Mouse (Mus musculus) layer of hippocampus, adult 9-10 months (tissue): ENCODE results near the gene Pitpnb.

Source experiments
- DNase-seq: peaks from one replicate; pipeline ENCODE4 v3.0.0; 2022; ENCODE audit warnings: low spot score

The Pitpnb gene

DNA sequence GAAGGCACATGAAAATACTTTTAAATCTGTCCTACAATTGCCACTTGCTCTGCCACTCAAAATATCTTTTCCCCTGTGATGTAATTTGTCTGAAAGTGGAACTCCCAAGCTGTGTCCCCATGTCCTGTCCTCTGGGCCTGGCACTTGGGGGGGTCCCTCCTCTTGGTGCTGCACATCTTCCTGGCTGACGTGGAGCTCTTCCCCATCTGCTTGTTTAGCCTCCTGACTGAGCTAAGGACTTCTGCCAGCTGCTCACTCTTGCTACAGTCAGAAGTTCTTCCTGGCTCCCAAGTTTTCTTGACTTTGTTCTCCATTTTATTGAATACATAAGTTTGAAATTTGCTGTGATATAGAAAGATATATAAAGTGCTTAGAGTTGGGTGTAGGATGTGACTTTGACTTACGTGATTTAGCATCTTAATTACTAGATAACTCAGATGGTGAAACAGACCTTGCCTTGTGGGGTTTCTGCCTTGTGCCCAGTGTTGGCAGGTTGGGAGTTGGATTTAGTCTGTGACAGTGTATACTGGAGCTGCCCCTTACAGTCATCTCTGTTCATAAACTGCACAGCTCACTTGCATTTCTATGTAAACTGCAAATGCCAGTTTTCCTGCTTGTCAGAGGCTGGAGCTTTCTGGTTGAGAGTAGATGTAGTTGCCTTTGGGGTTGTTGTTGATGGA lies 14.3 kb downstream of the Pitpnb start:
- no peak for DNase-seq

DNA sequence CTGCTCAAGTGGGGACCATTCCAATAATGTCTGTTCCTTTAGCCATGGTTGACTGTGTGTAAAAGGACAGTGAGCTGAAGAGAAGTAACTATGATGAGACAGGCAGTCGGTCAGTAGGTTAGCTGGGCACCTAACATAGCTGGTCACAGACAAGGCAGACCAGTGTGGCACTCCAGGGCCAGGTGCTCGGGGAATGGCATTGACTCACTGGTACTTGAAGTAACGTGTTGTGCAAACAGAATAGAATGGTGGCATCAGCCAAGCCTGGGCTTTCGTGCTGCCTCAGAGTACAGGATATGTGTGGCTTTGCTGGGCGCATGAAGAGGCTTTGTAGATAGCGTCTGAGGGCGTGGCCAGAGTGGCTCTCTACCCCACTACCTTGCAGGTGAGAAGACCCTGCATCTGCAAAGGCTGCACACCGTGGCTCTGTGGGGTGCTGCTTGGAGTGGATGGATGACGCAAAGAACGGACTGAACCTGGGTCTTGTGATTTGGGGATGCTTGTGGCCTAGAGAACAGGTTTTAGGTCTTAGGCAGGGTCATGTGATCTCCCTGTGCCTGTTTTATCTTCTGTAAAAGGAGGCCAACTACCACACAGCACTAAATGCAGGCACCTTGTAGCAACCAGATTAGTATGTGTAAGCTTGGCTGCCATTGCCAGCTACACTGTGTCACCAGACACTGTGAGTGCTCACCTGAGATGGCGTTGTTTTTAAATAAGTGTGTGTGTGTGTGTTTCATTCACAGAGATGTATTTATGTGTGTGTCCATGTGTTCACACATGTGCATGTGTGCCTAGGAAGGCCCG lies 26.5 kb downstream of the Pitpnb start:
- DNase-seq, result no peak

DNA sequence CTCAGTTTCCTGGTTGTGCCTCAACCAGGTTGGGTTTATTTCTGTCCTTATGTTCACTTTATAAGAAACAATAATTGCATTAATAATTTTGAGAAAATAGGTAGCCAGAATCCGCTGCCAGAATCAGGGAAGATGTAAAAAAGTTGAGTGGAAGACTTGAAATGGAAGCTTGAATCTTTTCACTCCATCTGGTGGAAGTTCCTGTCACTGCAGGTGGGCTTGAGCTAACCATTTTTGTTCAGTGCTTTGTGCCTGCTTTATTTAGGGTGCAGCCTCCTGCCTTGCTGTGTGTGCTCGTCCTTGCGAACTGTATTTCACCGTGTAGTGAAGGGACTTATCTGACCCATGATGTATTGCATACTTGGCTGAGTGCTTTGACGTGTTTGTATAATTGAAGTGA lies 30.0 kb downstream of the Pitpnb start:
- no peak for DNase-seq

DNA sequence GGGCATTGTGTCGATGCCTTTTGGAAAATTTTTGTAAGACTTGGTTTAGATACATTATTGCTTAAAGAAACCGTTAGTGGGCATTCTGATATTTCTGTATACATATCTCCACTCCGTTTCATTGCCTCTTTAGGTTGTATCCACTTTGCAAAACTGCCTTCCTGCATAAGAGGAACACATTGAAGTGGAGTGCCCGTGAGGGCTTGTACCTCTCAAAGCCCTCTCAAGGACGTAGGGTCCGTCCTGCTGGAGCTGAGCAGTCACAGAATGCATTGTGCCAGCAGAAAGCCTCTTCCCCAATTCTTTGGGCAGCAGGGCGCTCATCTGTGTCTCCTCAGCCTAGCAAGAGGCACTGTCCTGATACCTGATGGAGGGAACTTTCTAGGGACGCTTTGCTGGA lies 30.5 kb downstream of the Pitpnb start:
- DNase-seq, result no peak

DNA sequence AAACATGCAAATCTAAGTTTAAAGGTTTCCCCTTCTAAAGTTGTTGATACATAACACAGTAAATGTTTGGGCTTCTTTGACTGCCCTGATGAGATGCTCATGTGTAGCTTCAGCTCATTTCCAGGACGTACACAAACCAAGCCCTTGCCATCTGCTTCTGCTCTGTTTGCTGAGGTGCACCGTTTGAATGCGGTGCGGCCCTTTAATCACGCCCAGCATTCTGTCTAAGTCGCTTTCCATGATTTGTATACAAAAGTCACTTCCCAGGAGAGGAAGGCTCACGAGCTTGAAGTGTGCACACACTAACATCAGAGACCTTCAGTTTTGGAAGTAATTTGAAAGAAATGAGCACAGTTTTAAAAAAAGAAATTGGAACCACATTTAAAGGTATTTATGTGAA lies 31.3 kb downstream of the Pitpnb start:
- no peak for DNase-seq

DNA sequence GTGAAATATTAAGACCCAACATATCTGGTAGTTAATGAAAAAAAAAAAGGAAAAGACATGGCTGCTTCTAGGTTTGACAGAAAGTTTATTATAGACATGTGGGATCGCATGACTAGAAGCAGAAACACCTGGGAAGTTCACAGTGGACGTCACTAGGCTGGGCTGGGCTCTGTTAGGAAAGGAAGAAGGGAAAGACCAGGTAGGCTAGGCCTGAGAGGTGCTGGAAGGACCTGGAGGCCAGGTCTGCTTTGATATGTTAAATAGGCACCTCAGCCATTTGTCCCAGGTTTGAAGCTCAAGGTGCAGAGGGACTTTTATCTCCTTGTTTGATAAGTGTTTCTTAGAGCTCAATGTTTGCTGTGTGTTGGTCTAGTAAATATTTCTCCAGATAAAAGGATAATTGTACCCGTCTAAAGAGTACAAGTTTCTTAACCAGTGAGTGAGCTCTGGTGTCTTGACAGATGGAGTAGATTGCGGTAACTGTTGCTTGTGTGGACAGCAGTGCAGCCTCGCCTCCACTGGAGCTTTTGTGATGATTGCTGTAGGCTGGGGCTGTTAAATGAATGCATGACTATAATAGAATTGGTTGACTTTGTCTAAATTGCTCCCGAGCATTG lies 33.0 kb downstream of the Pitpnb start:
- DNase-seq, result no peak

DNA sequence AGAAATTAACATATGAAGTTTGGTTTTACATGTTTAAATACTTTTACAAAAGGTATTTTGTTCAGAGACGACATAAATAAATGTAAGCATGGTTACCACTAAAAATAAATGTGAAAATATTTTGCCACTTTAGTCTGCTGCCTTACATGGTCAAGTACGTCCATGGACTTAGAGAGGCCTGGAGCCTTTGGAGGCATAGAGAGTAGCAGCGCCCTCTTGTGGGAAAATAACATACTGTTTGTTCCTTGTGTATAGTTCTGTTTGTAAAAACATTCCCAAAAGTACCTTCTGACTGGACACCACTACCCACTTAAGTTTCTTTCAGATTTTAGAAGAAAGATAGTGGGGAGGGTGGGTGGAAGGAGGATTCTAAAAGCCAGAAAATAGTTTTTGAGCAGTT lies 34.0 kb downstream of the Pitpnb start:
- DNase-seq, result no peak

DNA sequence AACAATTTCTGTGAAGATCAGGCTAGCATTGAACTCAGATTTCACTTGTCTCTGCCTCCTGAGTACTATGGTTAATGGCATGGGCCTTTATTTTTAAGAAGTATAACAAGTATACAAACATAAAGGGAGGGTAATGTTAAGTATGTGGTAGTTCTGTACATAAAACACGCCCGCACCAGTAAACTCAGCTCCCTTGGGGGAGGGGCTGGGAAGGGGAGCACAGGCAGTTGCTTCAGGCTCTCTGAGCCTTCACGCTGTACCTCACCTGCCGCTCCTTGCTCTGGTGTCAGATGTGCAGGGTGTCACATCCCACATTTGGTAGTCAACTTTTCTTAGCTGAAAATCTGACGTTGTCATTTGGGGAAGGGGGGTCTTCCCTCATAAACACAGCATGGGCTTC lies 35.6 kb downstream of the Pitpnb start:
- no peak for DNase-seq

DNA sequence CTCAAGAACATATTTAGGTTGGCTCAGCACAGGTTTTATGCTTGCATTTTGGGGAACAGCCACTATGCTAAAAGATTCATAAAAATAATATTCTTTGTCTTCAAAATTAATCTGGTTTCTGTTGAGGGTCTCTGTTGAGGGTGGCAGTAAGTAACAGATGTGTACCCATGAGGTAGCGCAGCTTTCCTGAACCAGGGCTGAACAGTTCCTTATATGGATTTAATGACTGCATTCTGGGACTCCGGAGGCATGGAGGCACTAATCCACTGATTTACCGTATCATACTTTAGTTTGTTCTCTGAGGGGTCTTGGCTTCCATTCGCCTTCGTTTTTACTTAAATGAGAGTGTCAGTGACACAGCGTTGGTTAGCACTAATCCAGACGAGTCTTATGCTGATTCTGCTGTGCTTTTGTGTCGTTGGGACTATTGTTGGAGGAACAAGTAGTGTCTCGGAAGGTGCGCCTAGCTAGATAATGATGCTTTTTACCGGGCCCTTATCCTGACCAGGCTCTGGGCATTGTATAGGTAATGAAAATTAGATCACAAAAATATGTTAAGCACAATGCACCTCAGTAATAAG lies 37.5 kb downstream of the Pitpnb start:
- no peak for DNase-seq

DNA sequence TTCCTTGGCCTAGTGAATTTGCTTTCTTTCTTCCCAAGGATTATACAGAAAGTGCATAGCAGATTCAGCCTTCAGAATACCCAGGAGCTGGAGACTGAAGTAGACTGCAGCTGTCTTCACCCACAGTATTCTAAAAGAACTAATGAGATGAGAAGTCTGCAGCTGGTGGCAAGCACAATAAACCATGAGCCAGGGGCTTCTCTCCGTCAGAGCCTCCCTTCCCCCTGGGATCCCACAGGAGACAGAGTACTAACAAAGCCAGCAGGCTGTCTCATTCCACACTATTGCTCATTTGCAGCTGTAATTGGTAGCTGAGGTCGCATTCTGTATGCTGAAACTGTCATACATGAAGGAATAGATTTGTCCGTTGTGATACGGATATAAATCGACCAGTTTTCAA lies 38.0 kb downstream of the Pitpnb start:
- DNase-seq, result no peak

DNA sequence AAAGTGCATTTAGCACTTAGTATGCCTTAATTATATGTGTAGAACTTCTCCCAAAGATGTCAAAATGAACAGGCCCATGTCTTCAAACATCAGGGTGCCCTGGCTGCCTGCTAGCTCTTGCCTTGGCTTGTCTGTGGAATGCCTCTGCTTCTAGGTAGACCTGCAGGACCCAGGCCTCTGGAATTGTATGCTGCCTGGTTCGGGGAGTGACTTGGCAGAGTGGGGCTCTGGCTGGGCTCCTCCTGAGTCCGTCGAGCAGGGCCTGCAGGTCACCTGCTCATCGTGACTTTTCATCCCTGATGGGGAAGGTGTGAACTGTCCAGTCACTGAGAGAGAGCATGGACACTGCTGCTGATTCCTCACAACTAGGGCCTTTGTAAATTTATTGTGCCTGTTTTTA lies 45.1 kb downstream of the Pitpnb start:
- DNase-seq, result no peak

DNA sequence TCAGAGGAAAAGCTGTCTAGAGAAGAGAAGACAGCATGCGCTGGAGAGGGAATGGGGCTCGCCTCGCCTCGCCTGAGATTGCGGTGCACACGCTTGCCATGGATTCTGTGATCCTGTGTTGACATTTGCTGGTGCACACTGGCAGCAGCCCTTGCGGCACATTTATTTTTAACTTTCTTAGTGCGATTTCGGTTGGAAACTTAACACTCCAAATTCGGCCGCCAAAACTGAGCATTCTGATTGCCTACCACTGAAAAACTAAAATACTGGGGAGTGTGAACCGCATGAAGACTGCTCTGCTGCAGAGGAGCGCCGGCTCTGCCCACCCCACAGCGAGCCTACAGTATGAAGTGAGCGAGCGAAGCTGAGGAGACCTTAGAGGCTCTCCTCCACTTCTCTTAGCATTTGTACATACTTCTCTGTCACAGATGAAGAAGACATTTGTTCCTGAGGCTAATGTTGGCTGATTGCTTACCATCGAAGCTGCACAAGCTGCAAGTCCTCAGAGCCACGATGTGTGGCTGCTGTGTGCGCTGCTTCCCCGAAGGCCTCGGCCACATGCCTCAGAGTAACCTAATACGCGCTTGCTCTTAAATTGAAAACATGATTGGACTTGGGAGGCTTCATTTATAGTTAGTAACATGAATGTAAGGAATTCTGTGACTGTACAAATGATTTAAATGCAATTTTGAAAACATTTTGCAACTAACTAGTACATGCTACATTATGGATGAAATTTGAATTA lies 45.9 kb downstream of the Pitpnb start:
- no peak for DNase-seq

DNA sequence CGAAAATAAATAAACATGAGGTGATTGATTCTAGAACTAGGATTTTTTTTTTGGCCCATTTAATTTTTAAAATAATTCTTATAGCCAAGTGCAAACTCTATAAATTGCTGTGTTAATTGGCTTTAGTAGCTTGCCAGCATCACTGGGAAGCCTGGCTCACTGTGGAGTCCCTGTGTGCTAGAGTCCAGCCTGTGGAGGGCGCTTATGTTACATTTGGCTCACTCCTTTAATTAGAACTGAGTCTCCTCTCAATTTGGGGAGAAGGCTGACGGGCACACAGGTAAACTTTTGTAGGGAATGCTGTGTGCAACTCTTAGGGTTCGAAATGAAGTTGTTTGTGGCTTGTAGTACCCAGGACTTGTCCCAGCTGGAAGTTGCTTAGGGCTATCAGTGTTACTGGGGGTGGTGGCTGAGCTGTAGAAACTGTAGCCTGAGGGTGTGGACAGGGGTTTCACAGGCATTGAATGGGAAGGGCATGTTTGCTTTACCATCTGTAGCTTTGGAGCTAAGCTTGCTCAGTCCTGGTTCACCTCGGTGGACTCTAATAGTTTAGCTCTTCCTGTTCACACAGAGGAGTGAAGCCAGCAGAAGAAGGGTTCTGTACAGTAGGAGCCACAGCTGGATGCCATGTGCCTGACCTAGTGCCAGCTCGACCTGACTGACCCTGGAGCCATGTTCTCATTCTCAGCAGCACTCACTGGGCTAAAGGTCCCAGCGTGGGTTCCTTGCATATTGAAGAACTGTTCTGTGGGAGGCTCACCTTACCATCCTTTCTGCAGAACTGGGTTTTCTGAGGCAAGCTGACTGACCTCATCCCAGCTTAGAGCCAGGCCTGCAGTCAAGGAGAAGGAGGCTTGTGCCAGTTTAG lies 47.8 kb downstream of the Pitpnb start:
- DNase-seq, result no peak

DNA sequence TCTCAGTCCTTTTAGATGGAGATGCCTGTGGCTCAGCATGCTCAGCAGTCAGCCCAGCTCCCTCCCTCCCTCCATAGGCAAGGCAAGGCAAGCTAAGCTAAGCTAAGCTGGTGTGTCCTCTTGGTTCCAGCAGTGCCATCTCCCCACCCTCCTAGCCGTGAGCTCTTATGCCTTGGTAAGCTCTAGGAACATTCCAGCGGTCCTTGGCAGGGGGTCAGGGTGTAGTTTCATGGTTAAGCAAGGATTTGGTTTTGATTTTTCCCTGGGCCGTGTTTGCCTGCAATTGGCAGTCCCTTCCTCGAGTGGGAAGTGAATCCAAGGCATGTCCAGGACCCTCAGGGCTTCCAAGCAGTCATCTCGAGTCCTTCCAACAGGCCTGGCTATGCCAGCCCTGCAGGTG lies 52.8 kb downstream of the Pitpnb start:
- DNase-seq, result no peak

DNA sequence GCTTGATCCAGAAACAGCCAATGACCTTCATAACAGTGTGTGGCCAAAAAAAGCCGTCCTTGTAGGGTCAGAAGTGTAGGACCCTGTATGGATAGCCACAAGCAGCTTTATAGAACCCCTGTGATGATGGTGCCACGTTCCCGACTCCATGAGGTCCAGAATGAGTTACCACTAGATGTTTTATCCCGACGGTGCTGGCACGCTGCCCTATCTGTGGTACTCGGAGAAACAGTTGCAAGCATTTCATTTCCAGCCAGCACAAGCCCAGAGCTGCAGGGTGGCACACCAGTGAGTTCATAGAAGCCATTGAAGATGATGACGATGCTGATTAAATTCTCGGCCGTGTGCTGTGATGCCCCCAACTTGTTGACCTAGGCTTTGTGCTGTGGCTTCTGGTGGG lies 60.3 kb downstream of the Pitpnb start:
- DNase-seq, result no peak

DNA sequence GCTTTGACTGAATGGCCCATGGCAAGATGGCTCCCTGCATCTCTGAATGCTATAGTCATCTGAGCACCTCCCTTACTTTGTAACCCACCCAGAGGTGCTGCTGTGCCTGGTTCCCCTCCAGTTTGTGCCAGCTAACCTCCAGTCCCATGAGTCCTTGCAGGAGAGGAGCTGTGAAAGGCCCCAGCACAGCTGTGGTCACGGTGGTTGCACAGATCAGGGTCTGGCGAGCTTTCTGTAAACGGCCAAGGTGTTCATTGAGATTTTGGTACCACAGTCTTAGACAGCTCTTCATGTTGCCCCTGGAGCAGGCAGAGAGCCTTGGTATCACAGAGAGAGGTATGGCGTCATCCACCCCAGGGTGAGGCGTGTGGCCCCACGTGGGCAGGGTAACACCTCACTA lies 60.9 kb downstream of the Pitpnb start:
- DNase-seq, result no peak

DNA sequence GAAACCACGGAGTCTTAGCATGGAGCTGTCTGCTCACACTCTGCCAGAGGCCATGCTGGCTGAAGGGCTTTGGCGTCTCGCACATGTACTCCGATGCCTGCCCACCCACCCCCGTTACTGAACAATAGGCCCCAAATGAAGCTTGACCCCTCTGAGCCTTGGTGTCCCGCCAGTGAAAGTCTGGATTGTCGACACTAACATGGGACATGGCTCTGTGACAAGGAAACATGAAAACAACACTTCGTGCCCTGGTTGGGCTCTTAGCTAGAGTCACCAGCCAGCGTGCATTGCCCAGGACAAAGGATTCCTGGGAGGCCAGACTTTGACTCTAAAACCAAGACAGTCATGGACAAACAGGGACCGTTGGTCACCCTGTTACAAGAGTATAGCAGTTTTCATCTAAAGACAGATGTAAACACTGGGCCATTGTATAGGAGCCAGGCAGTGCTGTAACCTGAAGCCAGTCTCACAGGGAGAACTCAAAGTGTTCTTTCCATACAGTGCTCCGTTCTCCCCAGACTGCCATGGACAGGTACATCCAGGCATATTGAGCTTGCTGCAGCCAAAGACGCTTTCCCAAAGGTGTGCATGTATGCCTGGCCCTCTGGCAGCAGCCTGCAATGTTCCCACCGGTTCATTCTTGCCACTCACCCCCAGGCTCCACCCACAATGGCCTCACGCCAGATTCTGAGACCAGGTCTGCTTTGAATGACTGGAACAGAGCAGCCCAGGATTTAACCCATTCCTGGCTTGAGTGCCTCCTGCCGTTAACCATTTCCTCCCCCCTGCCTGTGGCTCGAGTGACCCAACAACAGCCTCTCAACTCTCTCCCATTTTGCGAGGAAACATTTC lies 63.0 kb downstream of the Pitpnb start:
- no peak for DNase-seq

DNA sequence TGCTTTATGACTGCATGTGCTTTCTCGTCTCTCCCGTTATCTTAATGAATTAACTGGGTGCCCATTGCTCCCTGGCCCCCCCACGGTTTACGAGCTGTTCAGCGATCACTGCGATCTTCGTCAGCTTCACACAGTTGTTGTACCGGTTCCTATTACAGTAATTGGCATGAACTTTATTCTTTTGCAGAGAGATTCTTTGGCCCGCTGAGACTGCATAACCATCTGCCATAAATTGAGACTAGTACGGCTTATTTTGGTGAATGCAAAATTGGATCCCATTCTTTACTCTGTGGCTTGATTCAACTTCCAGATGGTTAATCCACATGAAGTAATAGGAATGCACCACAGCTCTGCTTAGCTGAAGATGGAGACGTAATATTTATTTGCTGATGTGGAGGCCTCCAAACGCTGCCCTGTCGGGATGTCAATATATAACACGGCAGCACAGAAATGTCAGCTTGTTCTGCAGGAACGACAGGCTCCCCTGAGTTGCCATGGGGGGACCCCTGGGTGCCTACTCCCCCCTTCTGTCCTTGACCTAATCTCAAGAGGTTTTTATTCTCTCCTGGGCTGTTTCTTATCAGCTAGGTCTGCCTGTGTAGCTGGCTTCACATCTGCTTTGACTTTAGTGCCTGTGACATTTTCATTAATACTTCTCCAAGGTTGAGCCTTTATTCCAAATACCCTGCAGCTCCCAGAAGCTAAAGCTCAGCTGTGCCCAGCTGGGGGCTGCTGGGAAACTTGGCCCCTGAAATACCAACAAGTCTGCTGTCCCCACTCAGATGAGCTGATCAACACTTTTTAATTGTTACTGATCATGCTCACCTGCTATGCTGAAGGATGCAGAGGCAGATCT lies 63.9 kb downstream of the Pitpnb start:
- DNase-seq, result peak; percentile 76

DNA sequence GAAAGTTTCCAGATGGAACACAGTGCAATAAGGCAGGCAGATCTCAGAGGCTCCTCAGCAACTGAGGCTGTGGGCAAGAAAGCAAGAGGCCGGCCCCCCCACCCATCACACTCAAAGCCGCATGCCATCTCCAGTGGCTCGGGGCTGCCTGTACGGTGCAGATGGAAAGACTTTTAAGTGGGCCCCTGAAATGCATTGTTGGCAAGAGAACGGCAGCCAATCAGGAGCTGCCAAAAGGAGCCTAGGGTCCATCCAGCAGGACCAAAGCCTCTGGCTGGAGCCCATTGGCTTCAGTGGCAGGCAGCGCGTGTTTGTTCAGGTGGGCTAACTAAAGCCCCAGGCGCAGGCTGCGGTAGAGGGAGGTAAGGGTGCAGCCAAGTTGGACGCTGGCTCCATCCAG lies 65.2 kb downstream of the Pitpnb start:
- DNase-seq, result no peak
